Mouse (Mus musculus) embryonic facial prominence, embryonic 15.5 days (tissue): ENCODE results near the gene Lage3. TPM values are rescaled to one million over a fixed set of nuclear protein-coding genes. Genes with fewer than 3 reads are reported as not detected.

Experiments
- ATAC-seq: fragments of 200-750 bp; cut with Nextera tagmentation; 2 replicates; pipeline ENCODE4 v1.8.0; 2017; ENCODE audit warnings: low read depth, moderate TSS enrichment; ENCODE audit not compliant: insufficient number of reproducible peaks, low FRiP score, low TSS enrichment
- H3K27ac ChIP-seq: fragments of 300-500 bp; sonication (generic); replicated peaks from 2 replicates; pipeline ENCODE4 v1.5.1; 2015; ENCODE audit warnings: mild to moderate bottlenecking, inconsistent platforms
- H3K27me3 ChIP-seq: fragments of 300-500 bp; sonication (generic); 2 replicates; pipeline ENCODE4 v1.6.1; 2015; ENCODE audit warnings: inconsistent platforms
- H3K36me3 ChIP-seq: fragments of 300-500 bp; sonication (generic); 2 replicates; pipeline ENCODE4 v1.6.1; 2015; ENCODE audit warnings: mild to moderate bottlenecking, inconsistent platforms
- H3K4me1 ChIP-seq: fragments of 300-500 bp; sonication (generic); 2 replicates; pipeline ENCODE4 v1.6.1; 2015; ENCODE audit warnings: inconsistent platforms
- H3K4me2 ChIP-seq: fragments of 300-500 bp; sonication (generic); replicated peaks from 2 replicates; pipeline ENCODE4 v1.6.1; 2015; ENCODE audit warnings: mild to moderate bottlenecking, inconsistent platforms
- H3K4me3 ChIP-seq: fragments of 300-500 bp; sonication (generic); replicated peaks from 2 replicates; pipeline ENCODE4 v1.5.1; 2015; ENCODE audit warnings: mild to moderate bottlenecking, inconsistent platforms
- H3K9ac ChIP-seq: fragments of 300-500 bp; sonication (generic); 2 replicates; pipeline ENCODE4 v1.6.1; 2015; ENCODE audit warnings: inconsistent platforms
- H3K9me3 ChIP-seq: fragments of 300-500 bp; sonication (generic); replicated peaks from 2 replicates; pipeline ENCODE4 v1.6.1; 2016; ENCODE audit warnings: inconsistent platforms
- WGBS: fragments of 180-500 bp; shearing (Covaris S2); methylation state at CpG from one replicate; pipeline ENCODE4 v1.1.7; 2015; 5-methylcytosine and 5-hydroxymethylcytosine counted together
- microRNA-seq: library from miRNA; unstranded; fragments of <30 nt; microRNA quantifications from one replicate; pipeline ENCODE4, GENCODE M21; 2016; ENCODE audit warnings: borderline number of aligned reads
- polyA plus RNA-seq: library from polyadenylated mRNA; unstranded; fragments of >200 nt; fragmentation: Nextera tagmentation; extraction: Ambion mirVana; gene quantifications from 2 replicates; pipeline ENCODE4 v1.2.1, GENCODE M21; 2015

Gene Lage3
- polyA plus RNA-seq, 1 experiment from 2014 or later, result 101 TPM

- 24% methylated on average over 13 of the region's 13 CpGs for WGBS
- Histone ChIP-seq H3K27me3 (no peaks in the 10 kb centered on the region), H3K4me1 (no peaks in the 10 kb centered on the region), H3K9me3 (no peaks in the 10 kb centered on the region), H3K4me3 (peak overlapping the region; percentile 48), H3K4me2 (peak overlapping the region; percentile 53), H3K36me3 (no peaks in the 10 kb centered on the region), H3K27ac (peak overlapping the region; percentile 22; the same call in 1 of the 2 replicates), H3K9ac (peak overlapping the region; percentile 35)
- ATAC-seq, result no peak
These were observed 562 bp downstream of the Lage3 start for GRCm38 (mm10) chrX:74352645-74353466.

GRCm38 (mm10) chrX:74330166-74330930 is 23.1 kb downstream of the Lage3 start:
- no peak for ATAC-seq
- Histone ChIP-seq H3K27me3 (no peaks in the 10 kb centered on the region), H3K9me3 (no peaks in the 10 kb centered on the region), H3K27ac (peak overlapping the region; percentile 48; the same call in 1 of the 2 replicates), H3K4me1 (peaks cover 14% of the 10 kb centered on the region; the same call in 1 of the 2 replicates), H3K4me3 (peak overlapping the region; percentile 50), H3K36me3 (no peaks in the 10 kb centered on the region), H3K4me2 (peak overlapping the region; percentile 56), H3K9ac (no peak overlapping the region)
- WGBS, result 27% methylated on average over 2 of the region's 2 CpGs

- Histone ChIP-seq H3K4me3 (peak overlapping the region; percentile 50), H3K9me3 (no peaks in the 10 kb centered on the region), H3K36me3 (no peaks in the 10 kb centered on the region), H3K4me2 (peak overlapping the region; percentile 56), H3K9ac (peak overlapping the region; percentile 23; the same call in 1 of the 2 replicates), H3K4me1 (peaks cover 14% of the 10 kb centered on the region; the same call in 1 of the 2 replicates), H3K27ac (peak overlapping the region; percentile 39), H3K27me3 (no peaks in the 10 kb centered on the region)
- 24% methylated on average over 10 of the region's 10 CpGs for WGBS
- no peak for ATAC-seq
These were observed 24.2 kb downstream of the Lage3 start for GRCm38 (mm10) chrX:74329215-74329671.

- 13% methylated on average over 20 of the region's 30 CpGs for WGBS
- H3K27me3 ChIP-seq, result no peaks in the 10 kb centered on the region
- no peaks in the 10 kb centered on the region for H3K9me3 ChIP-seq
- H3K9ac ChIP-seq, result peak within 1 kb of the TSS; percentile 23; the same call in 1 of the 2 replicates
- peaks cover 14% of the 10 kb centered on the region; the same call in 1 of the 2 replicates for H3K4me1 ChIP-seq
- peak within 1 kb of the TSS; percentile 56 for H3K4me2 ChIP-seq
- peak; percentile 93 for ATAC-seq
- peak within 1 kb of the TSS; percentile 82 for H3K27ac ChIP-seq
- H3K36me3 ChIP-seq, result no peaks in the 10 kb centered on the region
- H3K4me3 ChIP-seq, result peak within 1 kb of the TSS; percentile 50
These were observed 24.7 kb downstream of the Lage3 start, which contains the start of gene Plxna3 for GRCm38 (mm10) chrX:74328725-74329161. TSS of gene Plxna3 (plus strand) at chrX:74329066.

- ATAC-seq, result peak; percentile 96
- H3K9me3 ChIP-seq, result no peaks in the 10 kb centered on the region
These were observed 40.6 kb downstream of the Lage3 start, which contains the start of gene Fam50a for GRCm38 (mm10) chrX:74312540-74313464. TSS of gene Fam50a (plus strand) at chrX:74313033.

GRCm38 (mm10) chrX:74304867-74305700 is 48.3 kb downstream of the Lage3 start, which contains the start of gene Gdi1:
TSS of gene Gdi1 (plus strand) at chrX:74304998.
- no peaks in the 10 kb centered on the region for H3K27me3 ChIP-seq
- H3K4me3 ChIP-seq, result peak within 1 kb of the TSS; percentile 56
- H3K27ac ChIP-seq, result peak within 1 kb of the TSS; percentile 90
- 8% methylated on average over 40 of the region's 41 CpGs for WGBS
- peaks cover 2% of the 10 kb centered on the region; the same call in 1 of the 2 replicates for H3K4me1 ChIP-seq
- peak within 1 kb of the TSS; percentile 53 for H3K4me2 ChIP-seq
- H3K9me3 ChIP-seq, result no peaks in the 10 kb centered on the region
- ATAC-seq, result peak; percentile 83
- H3K36me3 ChIP-seq, result peaks cover 31% of the 10 kb centered on the region; the same call in 1 of the 2 replicates
- H3K9ac ChIP-seq, result peak within 1 kb of the TSS; percentile 52

More at GRCm38 (mm10) chrX:74312540-74313464, 40.6 kb downstream of the Lage3 start, which contains the start of gene Fam50a:
- Histone ChIP-seq H3K4me3 (peak within 1 kb of the TSS; percentile 64), H3K36me3 (peaks cover 9% of the 10 kb centered on the region; the same call in 1 of the 2 replicates), H3K4me1 (no peaks in the 10 kb centered on the region), H3K4me2 (peak within 1 kb of the TSS; percentile 69), H3K27ac (peak within 1 kb of the TSS; percentile 86), H3K9ac (peak within 1 kb of the TSS; percentile 58), H3K27me3 (no peaks in the 10 kb centered on the region)
- 10% methylated on average over 59 of the region's 59 CpGs for WGBS

Small RNAs within 50 kb of the gene (microRNA-seq; reads per million reads assigned to microRNA genes)
- gene Mir7092, result not detected

Other genes starting within 250 kb of the Lage3 start
- gene Opn1mw, start 226.2 kb downstream of the Lage3 start, polyA plus RNA-seq, result not detected in 2 replicates
- gene Mecp2, start 218.3 kb downstream of the Lage3 start, polyA plus RNA-seq, result 11.9 and 12.1 TPM in 2 replicates
- not detected in 2 replicates for gene Tex28, start 185.8 kb downstream of the Lage3 start, polyA plus RNA-seq
- gene Tktl1, start 176.4 kb downstream of the Lage3 start, polyA plus RNA-seq, result not detected in 2 replicates
- 226 and 234 TPM in 2 replicates for gene Flna, start 103.8 kb downstream of the Lage3 start, polyA plus RNA-seq
- gene Emd, start 98.9 kb downstream of the Lage3 start, polyA plus RNA-seq, result 26.5 and 28.8 TPM in 2 replicates
- 678 and 798 TPM in 2 replicates for gene Rpl10, start 82.8 kb downstream of the Lage3 start, polyA plus RNA-seq
- 98.0 and 103 TPM in 2 replicates for gene Taz, start 71.7 kb downstream of the Lage3 start, polyA plus RNA-seq
- 16.8 and 20.1 TPM in 2 replicates for gene Dnase1l1, start 71.3 kb downstream of the Lage3 start, polyA plus RNA-seq
- 158 and 160 TPM in 2 replicates for gene Atp6ap1, start 56.5 kb downstream of the Lage3 start, polyA plus RNA-seq
- gene Gdi1, start 48.6 kb downstream of the Lage3 start, polyA plus RNA-seq, result 223 and 260 TPM in 2 replicates
- gene Fam50a, start 40.6 kb downstream of the Lage3 start, polyA plus RNA-seq, result 66.6 and 68.3 TPM in 2 replicates
- 20.2 and 21.5 TPM in 2 replicates for gene Plxna3, start 24.6 kb downstream of the Lage3 start, polyA plus RNA-seq
- gene Ubl4a, start 19.6 kb upstream of the Lage3 start, polyA plus RNA-seq, result 76.4 and 78.5 TPM in 2 replicates
- gene Slc10a3, start 19.7 kb upstream of the Lage3 start, polyA plus RNA-seq, result 20.9 and 23.4 TPM in 2 replicates
- gene Fam3a, start 39.7 kb upstream of the Lage3 start, polyA plus RNA-seq, result 47.4 and 48.2 TPM in 2 replicates
- 20.3 and 21.4 TPM in 2 replicates for gene Ikbkg, start 39.7 kb upstream of the Lage3 start, polyA plus RNA-seq
- 54.1 and 65.4 TPM in 2 replicates for gene G6pdx, start 75.6 kb upstream of the Lage3 start, polyA plus RNA-seq
- gene Gm6880, start 127.8 kb upstream of the Lage3 start, polyA plus RNA-seq, result 0.84 TPM in 1 of 2 replicates, not detected in the other
- not detected in 2 replicates for gene Olfr1326-ps1, start 221.3 kb upstream of the Lage3 start, polyA plus RNA-seq
- 0.17 TPM in 1 of 2 replicates, not detected in the other for gene Olfr1325, start 239.1 kb upstream of the Lage3 start, polyA plus RNA-seq